Mouse (Mus musculus): ENCODE measurements around the gene Abhd17c.
"Not testable (repeated sequence)": the region's sequence is repeated elsewhere in the genome, so short reads cannot be mapped to it uniquely, and the experiment has no call there.

Abhd17c gene

GRCm38 (mm10) chr7:84152374-84152773 lies 681 bp upstream of the Abhd17c start:
- DNase-seq, result no peak

- DNase-seq, result peak; percentile 93 to 97
Observed at GRCm38 (mm10) chr7:84151960-84152334, 254 bp upstream of the Abhd17c start.

- no peak for DNase-seq
Observed at GRCm38 (mm10) chr7:84150361-84151000, 1.2 kb downstream of the Abhd17c start.

- DNase-seq, result no peak
Observed at GRCm38 (mm10) chr7:84149821-84150220, 1.9 kb downstream of the Abhd17c start.

GRCm38 (mm10) chr7:84148896-84149295 lies 2.8 kb downstream of the Abhd17c start:
- DNase-seq, result no peak

GRCm38 (mm10) chr7:84147746-84148145 lies 3.9 kb downstream of the Abhd17c start:
- DNase-seq, result no peak

GRCm38 (mm10) chr7:84145633-84146032 lies 6.1 kb downstream of the Abhd17c start:
- no peak for DNase-seq

GRCm38 (mm10) chr7:84142736-84143473 lies 8.8 kb downstream of the Abhd17c start:
- DNase-seq, result no peak

GRCm38 (mm10) chr7:84142196-84142595 lies 9.5 kb downstream of the Abhd17c start:
- DNase-seq, result no peak

- no peak for DNase-seq
Observed at GRCm38 (mm10) chr7:84139566-84139965, 12.1 kb downstream of the Abhd17c start.

GRCm38 (mm10) chr7:84138731-84139130 lies 13.0 kb downstream of the Abhd17c start:
- DNase-seq, result no peak

GRCm38 (mm10) chr7:84137779-84138178 lies 13.9 kb downstream of the Abhd17c start:
- no peak for DNase-seq

GRCm38 (mm10) chr7:84135799-84136700 lies 15.6 kb downstream of the Abhd17c start:
- no peak for DNase-seq

- DNase-seq, result no peak
Observed at GRCm38 (mm10) chr7:84132704-84133103, 19.0 kb downstream of the Abhd17c start.

- no peak for DNase-seq
Observed at GRCm38 (mm10) chr7:84131736-84132135, 20.0 kb downstream of the Abhd17c start.

- DNase-seq, result peak; percentile 16 to 32
Observed at GRCm38 (mm10) chr7:84128661-84129060, 23.0 kb downstream of the Abhd17c start.

GRCm38 (mm10) chr7:84125730-84126129 lies 26.0 kb downstream of the Abhd17c start:
- DNase-seq, result no peak

GRCm38 (mm10) chr7:84123651-84124050 lies 28.0 kb downstream of the Abhd17c start:
- not testable (repeated sequence) for DNase-seq

GRCm38 (mm10) chr7:84121778-84122177 lies 29.9 kb downstream of the Abhd17c start:
- no peak for DNase-seq

GRCm38 (mm10) chr7:84120142-84120760 lies 31.4 kb downstream of the Abhd17c start:
- DNase-seq, result no peak

- DNase-seq, result no peak
Observed at GRCm38 (mm10) chr7:84119216-84120105, 32.2 kb downstream of the Abhd17c start.

All from cerebellum, adult 18-20 months (tissue).